Mouse (Mus musculus) intestine, postnatal 0 days (tissue): ENCODE results near the gene Rad51b. TPM values are rescaled to one million over a fixed set of nuclear protein-coding genes. Genes with fewer than 3 reads are reported as not detected.

Experiments used
- ATAC-seq: fragments of 200-750 bp; cut with Nextera tagmentation; 2 replicates; pipeline ENCODE4 v1.8.0; 2017; ENCODE audit warnings: mild to moderate bottlenecking, moderate TSS enrichment, moderate library complexity
- H3K27ac ChIP-seq: fragments of 300-500 bp; sonication (generic); 2 replicates; pipeline ENCODE4 v1.5.1; 2014; ENCODE audit warnings: mild to moderate bottlenecking, low read depth, low read length, moderate library complexity
- H3K27me3 ChIP-seq: fragments of 300-500 bp; sonication (generic); replicated peaks from 2 replicates; pipeline ENCODE4 v1.6.1; 2014; ENCODE audit warnings: low read length, mixed read lengths; ENCODE audit not compliant: control insufficient read depth, insufficient read depth
- H3K36me3 ChIP-seq: fragments of 300-500 bp; sonication (generic); 2 replicates; pipeline ENCODE4 v1.6.1; 2014; ENCODE audit warnings: mild to moderate bottlenecking, moderate library complexity; ENCODE audit not compliant: control insufficient read depth, insufficient read depth
- H3K4me1 ChIP-seq: fragments of 300-500 bp; sonication (generic); replicated peaks from 2 replicates; pipeline ENCODE4 v1.6.1; 2014; ENCODE audit warnings: antibody characterized with exemption, low read length, mixed read lengths; ENCODE audit not compliant: control insufficient read depth, insufficient read depth
- H3K4me2 ChIP-seq: fragments of 300-500 bp; sonication (generic); replicated peaks from 2 replicates; pipeline ENCODE4 v1.6.1; 2014; ENCODE audit warnings: low read depth, mild to moderate bottlenecking, moderate library complexity
- H3K4me3 ChIP-seq: fragments of 300-500 bp; sonication (generic); 2 replicates; pipeline ENCODE4 v1.5.1; 2014; ENCODE audit warnings: low read depth, low read length
- H3K9ac ChIP-seq: fragments of 300-500 bp; sonication (generic); 2 replicates; pipeline ENCODE4 v1.6.1; 2014; ENCODE audit warnings: mild to moderate bottlenecking, low read depth, low read length
- H3K9me3 ChIP-seq: fragments of 300-500 bp; sonication (generic); 2 replicates; pipeline ENCODE4 v1.6.1; 2016; ENCODE audit warnings: mixed run types; ENCODE audit not compliant: control insufficient read depth
- CTCF ChIP-seq: sonication (generic); IDR thresholded peaks from 2 replicates; pipeline ENCODE4 v1.5.1; 2016; ENCODE audit warnings: low read depth, mild to moderate bottlenecking, control low read depth, antibody characterized with exemption, moderate library complexity
- WGBS: fragments of 180-500 bp; shearing (Covaris S2); extraction: QIAGEN DNeasy Blood & Tissue Kit; methylation state at CpG from one replicate; pipeline ENCODE4 v1.1.7; 2014; 5-methylcytosine and 5-hydroxymethylcytosine counted together
- polyA plus RNA-seq: library from polyadenylated mRNA; unstranded; fragments of >200 nt; fragmentation: Nextera tagmentation; extraction: Ambion mirVana; gene quantifications from 2 replicates; pipeline ENCODE4 v1.2.1, GENCODE M21; 2015

Gene Rad51b
- polyA plus RNA-seq, 1 experiment from 2014 or later: 1.9 TPM

DNA sequence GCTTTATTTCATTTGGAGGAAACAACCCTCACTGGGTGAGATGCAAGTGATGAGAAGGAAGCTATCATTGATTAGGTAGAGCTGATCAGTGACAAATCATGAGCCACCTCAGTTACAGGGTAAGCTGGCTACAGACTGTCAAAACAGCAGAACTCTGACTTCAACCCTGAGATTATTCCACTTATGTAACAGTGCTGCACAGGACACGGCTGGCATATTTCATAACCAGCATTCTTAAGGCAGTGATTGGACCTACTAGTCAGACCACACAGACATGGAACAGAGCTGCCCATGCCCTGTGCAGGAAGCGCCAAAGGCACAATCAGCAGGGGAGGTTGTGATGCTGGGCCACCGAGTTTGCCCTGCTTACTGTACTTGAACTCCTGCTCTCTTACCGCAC, 155.8 kb downstream of the Rad51b start:
- no peaks in the 10 kb centered on the region for H3K36me3 ChIP-seq
- no peak overlapping the region for H3K4me2 ChIP-seq
- no peak overlapping the region for H3K9ac ChIP-seq
- no peaks in the 10 kb centered on the region for H3K27me3 ChIP-seq
- 67% methylated on average over 4 of the region's 4 CpGs for WGBS
- no peak overlapping the region for H3K4me3 ChIP-seq
- no peak for TF ChIP-seq CTCF
- no peaks in the 10 kb centered on the region for H3K9me3 ChIP-seq
- no peak for ATAC-seq
- H3K27ac ChIP-seq: no peak overlapping the region
- H3K4me1 ChIP-seq: no peaks in the 10 kb centered on the region

DNA sequence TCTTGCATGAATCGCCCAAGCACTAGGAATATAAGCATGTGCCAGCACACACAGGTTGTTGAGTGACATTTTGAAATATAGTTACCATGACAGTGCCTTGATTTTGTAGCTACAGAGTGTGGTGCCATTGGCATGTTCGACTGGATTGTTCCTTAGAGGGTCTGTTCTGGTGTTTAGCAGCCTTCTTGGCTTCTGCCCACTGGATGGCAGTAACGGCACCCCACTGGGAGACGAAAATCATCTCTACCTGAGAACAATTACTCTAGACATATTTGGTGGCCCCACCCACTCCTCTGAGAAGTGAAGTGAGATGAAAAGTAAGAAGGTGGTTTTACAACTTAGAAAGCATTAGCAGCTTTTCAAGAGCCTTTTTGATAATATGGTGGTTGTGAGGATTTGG, 156.9 kb downstream of the Rad51b start:
- H3K27me3 ChIP-seq: no peaks in the 10 kb centered on the region
- H3K4me2 ChIP-seq: no peak overlapping the region

DNA sequence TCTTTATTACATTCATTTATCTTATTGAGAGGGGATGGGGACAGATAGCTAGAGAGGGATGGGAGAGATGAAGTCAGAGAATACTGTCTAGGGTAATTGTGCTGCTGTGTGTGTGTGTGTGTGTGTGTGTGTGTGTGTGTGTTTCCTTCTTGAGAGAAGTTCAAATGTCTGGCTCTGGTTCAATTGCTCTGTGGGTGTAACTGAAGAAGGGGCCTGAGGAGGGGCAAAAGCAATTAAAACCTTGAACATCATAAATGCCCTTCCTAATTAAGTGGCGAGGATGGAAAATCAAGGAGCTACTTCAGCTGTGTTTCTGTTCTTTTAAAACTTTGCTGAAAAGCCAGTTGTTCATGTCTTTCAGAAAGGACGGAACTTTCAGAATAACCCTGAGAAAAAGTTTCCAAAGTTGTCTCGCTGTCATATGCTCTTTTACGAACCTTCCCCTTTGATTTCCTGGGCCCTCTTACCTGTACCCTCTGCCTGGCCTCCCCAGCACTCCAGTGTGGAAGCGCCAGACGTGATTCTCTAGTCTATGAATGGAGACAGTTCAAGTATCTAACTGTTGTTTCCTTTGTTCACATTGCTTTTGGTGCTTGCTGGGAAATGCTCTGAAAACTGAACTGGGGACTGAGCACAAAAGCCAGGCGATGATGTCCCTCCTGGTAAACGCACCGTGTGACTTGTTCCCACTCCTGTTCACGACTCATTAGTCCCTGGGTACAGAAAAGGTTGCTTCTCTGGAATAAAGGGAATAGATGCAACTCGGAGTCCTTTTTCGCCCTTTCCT, 158.2 kb downstream of the Rad51b start:
- WGBS: 75% methylated on average over 12 of the region's 12 CpGs
- H3K4me3 ChIP-seq: no peak overlapping the region
- H3K9me3 ChIP-seq: no peaks in the 10 kb centered on the region
- no peaks in the 10 kb centered on the region for H3K36me3 ChIP-seq
- no peak overlapping the region for H3K27ac ChIP-seq
- ATAC-seq: no peak
- TF ChIP-seq CTCF: no peak
- no peaks in the 10 kb centered on the region for H3K27me3 ChIP-seq
- no peaks in the 10 kb centered on the region for H3K4me1 ChIP-seq
- H3K9ac ChIP-seq: no peak overlapping the region
- H3K4me2 ChIP-seq: no peak overlapping the region

More for the DNA sequence above, 156.9 kb downstream of the Rad51b start:
- no peaks in the 10 kb centered on the region for H3K36me3 ChIP-seq
- no peak overlapping the region for H3K4me3 ChIP-seq
- no peak overlapping the region for H3K27ac ChIP-seq
- ATAC-seq: no peak
- WGBS: 60% methylated on average over 4 of the region's 4 CpGs
- TF ChIP-seq CTCF: peak; percentile 63
- H3K9ac ChIP-seq: no peak overlapping the region
- no peaks in the 10 kb centered on the region for H3K4me1 ChIP-seq
- no peaks in the 10 kb centered on the region for H3K9me3 ChIP-seq

DNA sequence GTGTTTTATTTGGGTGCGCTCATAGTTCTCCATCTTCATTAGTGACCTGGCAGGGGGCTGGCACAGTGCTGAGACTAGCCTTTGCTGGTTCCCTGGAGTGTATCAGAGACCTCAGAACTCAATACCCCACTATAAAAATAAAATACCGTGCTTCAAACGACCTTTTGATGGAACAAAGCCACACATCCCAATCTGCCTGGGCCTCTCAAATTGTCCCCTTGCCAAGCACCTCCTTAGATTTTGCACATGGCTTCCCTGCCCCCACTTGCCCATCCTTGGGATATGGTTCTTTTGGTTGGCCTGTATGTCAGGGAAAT, 158.7 kb downstream of the Rad51b start:
- H3K4me2 ChIP-seq: no peak overlapping the region
- 47% methylated on average over 3 of the region's 3 CpGs for WGBS
- H3K4me3 ChIP-seq: no peak overlapping the region
- H3K9ac ChIP-seq: no peak overlapping the region
- H3K4me1 ChIP-seq: no peaks in the 10 kb centered on the region
- no peaks in the 10 kb centered on the region for H3K27me3 ChIP-seq
- TF ChIP-seq CTCF: no peak
- H3K27ac ChIP-seq: no peak overlapping the region
- ATAC-seq: no peak
- H3K9me3 ChIP-seq: no peaks in the 10 kb centered on the region
- no peaks in the 10 kb centered on the region for H3K36me3 ChIP-seq

DNA sequence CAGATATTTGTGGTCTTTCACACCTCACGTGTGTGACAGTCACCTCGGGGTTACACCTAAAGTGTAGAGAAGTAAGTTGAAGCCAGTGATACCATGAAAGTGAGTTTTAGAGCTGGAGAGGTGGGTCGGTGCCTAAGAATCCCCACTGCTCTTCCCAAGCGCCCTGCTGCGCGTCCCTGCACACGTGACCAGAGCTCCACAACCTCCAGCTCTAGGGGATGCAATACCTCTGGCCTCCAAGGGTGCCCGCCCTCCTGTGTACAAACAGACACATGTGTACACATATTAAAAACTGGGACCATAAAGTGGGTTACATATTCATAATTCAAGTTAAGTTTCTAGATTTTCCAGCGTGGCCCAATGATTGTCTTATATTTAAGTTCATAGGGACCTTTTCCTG, 159.2 kb downstream of the Rad51b start:
- no peak for ATAC-seq

DNA sequence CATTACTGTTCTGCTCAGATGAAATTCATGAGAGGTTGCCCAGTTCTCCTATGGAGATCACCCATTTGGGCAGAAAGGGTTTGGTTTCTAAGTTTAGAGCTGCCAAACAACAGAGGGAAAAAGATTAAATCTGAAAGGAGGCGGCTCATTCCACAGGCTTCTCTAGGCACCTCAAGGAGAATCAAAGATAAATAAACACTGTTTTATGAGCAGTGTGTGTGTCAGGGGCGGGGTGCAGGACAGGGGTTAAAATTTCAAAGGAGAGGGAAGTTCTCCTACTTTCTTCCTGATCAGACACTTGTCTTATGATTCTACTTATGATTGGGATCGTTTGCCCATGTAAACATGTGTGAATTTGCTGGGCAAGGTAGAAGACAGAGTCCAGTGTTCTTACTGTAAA, 166.3 kb downstream of the Rad51b start:
- no peak for TF ChIP-seq CTCF
- Histone ChIP-seq H3K4me2 (no peak overlapping the region), H3K4me3 (no peak overlapping the region), H3K9ac (no peak overlapping the region), H3K27ac (no peak overlapping the region), H3K27me3 (no peaks in the 10 kb centered on the region), H3K9me3 (no peaks in the 10 kb centered on the region), H3K36me3 (no peaks in the 10 kb centered on the region), H3K4me1 (peaks cover 5% of the 10 kb centered on the region; the same call in 1 of the 2 replicates)
- ATAC-seq: peak; percentile 51; the same call in 1 of the 2 replicates
- 24% methylated on average over 3 of the region's 3 CpGs for WGBS

More for the DNA sequence above, 159.2 kb downstream of the Rad51b start:
- WGBS: 90% methylated on average over 9 of the region's 9 CpGs
- Histone ChIP-seq H3K27ac (no peak overlapping the region), H3K27me3 (no peaks in the 10 kb centered on the region), H3K4me3 (no peak overlapping the region), H3K9me3 (no peaks in the 10 kb centered on the region), H3K4me1 (no peaks in the 10 kb centered on the region), H3K4me2 (no peak overlapping the region), H3K9ac (no peak overlapping the region), H3K36me3 (no peaks in the 10 kb centered on the region)
- no peak for TF ChIP-seq CTCF
